Mouse (Mus musculus): ENCODE results near the gene Morn3.

DNA sequence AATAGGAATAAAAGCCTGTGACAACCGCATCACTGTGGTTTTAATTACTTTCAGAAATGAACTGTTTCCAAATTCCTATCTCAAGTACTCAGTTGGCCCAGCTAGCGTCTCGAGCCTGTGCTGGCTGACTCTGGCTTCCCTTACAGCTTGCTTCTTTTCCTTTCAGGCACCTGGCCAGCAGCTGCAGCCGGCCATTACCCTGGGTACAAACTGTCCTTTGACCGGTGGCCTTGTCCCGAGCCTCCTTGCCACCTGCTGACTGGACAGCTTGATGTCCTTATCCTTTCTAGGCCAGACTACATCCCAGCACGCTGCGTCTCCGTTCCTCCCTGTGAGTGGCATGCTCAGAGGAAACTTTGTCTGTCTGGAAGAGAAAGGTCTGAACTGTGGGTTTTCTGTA lies 4.1 kb upstream of the Morn3 start:
- no peak for TF ChIP-seq CTCF (IDR thresholded peaks at IDR 0.05; ENCODE audit: low read depth)
- TF ChIP-seq EP300 (IDR thresholded peaks at IDR 0.05; ENCODE audit: low read depth) = no peak
